Mouse (Mus musculus) cerebellum, adult 2 months (tissue): ENCODE data around the gene Nfkb1. TPM values are rescaled to one million over a fixed set of nuclear protein-coding genes. Genes with fewer than 3 reads are reported as not detected.
A peak's percentile ranks its signal among the peaks of the same experiment; 100 is the strongest.

Experiments used
- DNase-seq, 2 experiments: peaks; one replicate each; pipeline ENCODE4 v3.0.0; 2021
- H3K27ac ChIP-seq: fragments of 200-500 bp; 2 replicates; pipeline ENCODE4 v1.5.1; 2012; ENCODE audit warnings: low read length, control low read depth, inconsistent platforms; ENCODE audit not compliant: insufficient read depth
- H3K27me3 ChIP-seq: fragments of 200-500 bp; 2 replicates; pipeline ENCODE4 v1.6.1; 2012; ENCODE audit warnings: inconsistent platforms, mild to moderate bottlenecking, low read length, moderate library complexity; ENCODE audit not compliant: control insufficient read depth, insufficient read depth
- H3K4me1 ChIP-seq: fragments of 200-500 bp; 2 replicates; pipeline ENCODE4 v1.6.1; 2011; ENCODE audit warnings: low read length; ENCODE audit not compliant: control insufficient read depth, insufficient read depth
- H3K4me3 ChIP-seq: fragments of 200-500 bp; replicated peaks from 2 replicates; pipeline ENCODE3; 2011; ENCODE audit warnings: mild to moderate bottlenecking, low read depth, low read length, control low read depth; ENCODE audit not compliant: insufficient read depth
- CTCF ChIP-seq: fragments of 200-500 bp; IDR thresholded peaks from 2 replicates; pipeline ENCODE4 v1.5.1; 2011; ENCODE audit warnings: low read depth, mild to moderate bottlenecking, control low read depth, low read length, moderate library complexity, borderline replicate concordance; ENCODE audit not compliant: insufficient read depth
- POLR2A ChIP-seq: fragments of 200-500 bp; IDR thresholded peaks from 2 replicates; pipeline ENCODE4 v1.6.1; 2011; ENCODE audit warnings: low read length, control low read depth, borderline replicate concordance; ENCODE audit not compliant: insufficient read depth
- WGBS: fragments of 180-500 bp; shearing (Covaris S2); methylation state at CpG from one replicate; pipeline ENCODE4 v1.1.7; 2018; 5-methylcytosine and 5-hydroxymethylcytosine counted together
- polyA plus RNA-seq: library from polyadenylated mRNA; depleted of rRNA; stranded (reverse); fragments of >200 nt; gene quantifications from 2 replicates; pipeline ENCODE4 v1.2.3, GENCODE M21; 2012

Nfkb1 gene
- polyA plus RNA-seq, 1 experiment: 32.7 TPM

GRCm38 (mm10) chr3:135582246-135582645 is 109.1 kb downstream of the Nfkb1 start:
- peak; percentile 24 to 29 for DNase-seq
- Histone ChIP-seq H3K27ac (no peak overlapping the region), H3K27me3 (no peaks in the 10 kb centered on the region), H3K4me1 (peaks cover 8% of the 10 kb centered on the region), H3K4me3 (no peak overlapping the region)
- WGBS: 17% methylated on average over 7 of the region's 7 CpGs
- TF ChIP-seq POLR2A (no peak), CTCF (no peak)

- WGBS: 34% methylated on average over 10 of the region's 10 CpGs
- no peak for TF ChIP-seq POLR2A
- peak; percentile 82 for TF ChIP-seq CTCF
- Histone ChIP-seq H3K4me1 (peaks cover 8% of the 10 kb centered on the region), H3K4me3 (no peak overlapping the region), H3K27me3 (no peaks in the 10 kb centered on the region), H3K27ac (no peak overlapping the region)
- DNase-seq: peak; percentile 29 to 49
Observed at GRCm38 (mm10) chr3:135581606-135582117, 109.7 kb downstream of the Nfkb1 start.

- H3K4me3 ChIP-seq: no peak overlapping the region
- no peak for DNase-seq
- TF ChIP-seq CTCF: no peak
- no peak for TF ChIP-seq POLR2A
- no peaks in the 10 kb centered on the region for H3K27me3 ChIP-seq
- H3K4me1 ChIP-seq: peaks cover 8% of the 10 kb centered on the region
- 84% methylated on average over 21 of the region's 21 CpGs for WGBS
- no peak overlapping the region for H3K27ac ChIP-seq
Observed at GRCm38 (mm10) chr3:135580439-135581275, 110.7 kb downstream of the Nfkb1 start.

- no peak for DNase-seq
- no peak for TF ChIP-seq POLR2A
- TF ChIP-seq CTCF: no peak
- peaks cover 8% of the 10 kb centered on the region for H3K4me1 ChIP-seq
- H3K27me3 ChIP-seq: no peaks in the 10 kb centered on the region
- WGBS: 48% methylated on average over 4 of the region's 4 CpGs
- H3K27ac ChIP-seq: no peak overlapping the region
- no peak overlapping the region for H3K4me3 ChIP-seq
Observed at GRCm38 (mm10) chr3:135579179-135579578, 112.2 kb downstream of the Nfkb1 start.

GRCm38 (mm10) chr3:135578588-135579140 is 112.7 kb downstream of the Nfkb1 start:
- Histone ChIP-seq H3K27ac (no peak overlapping the region), H3K4me3 (no peak overlapping the region), H3K27me3 (no peaks in the 10 kb centered on the region), H3K4me1 (peaks cover 8% of the 10 kb centered on the region)
- no peak for DNase-seq
- no peak for TF ChIP-seq CTCF
- TF ChIP-seq POLR2A: no peak
- WGBS: 29% methylated on average over 5 of the region's 5 CpGs

- Histone ChIP-seq H3K27ac (no peak overlapping the region), H3K27me3 (no peaks in the 10 kb centered on the region), H3K4me3 (no peak overlapping the region), H3K4me1 (peaks cover 3% of the 10 kb centered on the region)
- no peak for DNase-seq
- 88% methylated on average over 3 of the region's 3 CpGs for WGBS
- TF ChIP-seq POLR2A: no peak
- no peak for TF ChIP-seq CTCF
Observed at GRCm38 (mm10) chr3:135575126-135575525, 116.2 kb downstream of the Nfkb1 start.

- Histone ChIP-seq H3K27ac (no peak overlapping the region), H3K4me3 (no peak overlapping the region), H3K27me3 (no peaks in the 10 kb centered on the region), H3K4me1 (no peaks in the 10 kb centered on the region)
- no peak for TF ChIP-seq CTCF
- no peak for TF ChIP-seq POLR2A
- WGBS: 71% methylated on average over 6 of the region's 6 CpGs
- DNase-seq: no peak
Observed at GRCm38 (mm10) chr3:135573051-135573450, 118.3 kb downstream of the Nfkb1 start.

GRCm38 (mm10) chr3:135571540-135571939 is 119.8 kb downstream of the Nfkb1 start:
- H3K4me1 ChIP-seq: no peaks in the 10 kb centered on the region
- TF ChIP-seq POLR2A (no peak), CTCF (no peak)
- H3K27ac ChIP-seq: no peak overlapping the region
- DNase-seq: no peak
- H3K27me3 ChIP-seq: no peaks in the 10 kb centered on the region
- H3K4me3 ChIP-seq: no peak overlapping the region
- 73% methylated on average over 13 of the region's 13 CpGs for WGBS
